Mouse (Mus musculus) 416B (cell line): ENCODE results near the gene Tshz2.
"Not testable (repeated sequence)": the region's sequence is repeated elsewhere in the genome, so short reads cannot be mapped to it uniquely, and the experiment has no call there.

Experiments
- DNase-seq: peaks from one replicate; pipeline ENCODE4 v3.0.0; 2011; ENCODE audit warnings: low read depth

Gene Tshz2

DNA sequence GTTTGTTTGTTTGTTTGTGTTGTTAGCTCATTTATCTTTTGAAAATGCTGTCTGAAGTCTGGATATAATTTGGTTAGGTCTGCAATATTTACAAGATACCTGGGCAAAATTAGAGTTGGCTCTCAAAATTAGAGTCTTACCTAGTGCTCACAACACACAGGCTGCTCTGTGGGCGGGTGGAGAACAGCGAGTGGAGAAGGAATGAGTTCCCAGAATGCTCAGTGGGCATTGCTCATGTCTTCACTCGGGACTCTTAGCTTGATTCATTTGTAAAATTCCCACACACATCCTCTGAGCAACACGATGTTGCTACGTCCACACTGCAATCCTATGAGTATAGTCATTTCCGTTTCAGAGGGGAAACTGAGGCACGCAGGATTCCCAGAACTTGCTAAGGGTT, 180.1 kb downstream of the Tshz2 start:
- no peak for DNase-seq

- no peak for DNase-seq
Measured at GRCm38 (mm10) chr2:169814351-169814750, 181.5 kb downstream of the Tshz2 start.

DNA sequence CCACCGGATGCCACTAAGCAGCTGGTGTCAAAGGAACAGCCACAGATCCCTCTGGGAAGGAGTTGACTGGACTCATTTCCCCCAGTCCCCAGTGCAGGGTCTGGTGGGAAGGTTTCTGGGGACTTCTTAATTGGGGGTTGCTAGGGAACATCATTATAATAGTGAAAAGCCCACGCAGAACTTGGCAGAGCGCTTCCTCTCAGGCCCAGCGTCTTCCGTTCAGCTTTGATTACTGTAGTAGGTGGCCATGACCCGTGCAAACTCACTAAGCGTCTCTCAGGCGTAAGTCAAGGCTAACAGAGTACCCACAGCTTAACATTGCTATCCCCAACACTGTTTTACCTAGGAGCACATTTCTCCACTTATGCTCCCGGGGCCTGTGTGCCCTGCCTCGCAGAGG, 181.9 kb downstream of the Tshz2 start:
- no peak for DNase-seq

DNA sequence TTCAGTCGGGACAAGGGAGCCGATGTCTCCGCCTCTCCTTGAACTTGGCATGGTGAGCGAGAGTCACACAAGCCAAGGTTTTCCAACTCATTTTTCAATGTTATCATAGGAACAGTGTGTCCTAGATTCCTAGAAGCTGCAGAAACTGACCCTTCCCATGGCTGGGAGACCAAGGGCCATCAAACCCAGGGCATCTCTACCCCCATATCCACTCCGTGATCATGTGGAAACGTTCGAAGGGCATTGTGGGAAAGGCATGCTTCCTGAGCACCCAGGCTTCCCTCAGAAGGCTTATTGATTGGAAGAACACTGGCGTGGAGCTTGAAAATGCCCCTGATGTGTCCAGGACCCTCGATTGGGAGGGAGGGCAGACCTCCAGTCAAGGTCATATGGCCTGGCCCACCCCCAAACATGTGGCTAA, 188.2 kb downstream of the Tshz2 start:
- DNase-seq = no peak

DNA sequence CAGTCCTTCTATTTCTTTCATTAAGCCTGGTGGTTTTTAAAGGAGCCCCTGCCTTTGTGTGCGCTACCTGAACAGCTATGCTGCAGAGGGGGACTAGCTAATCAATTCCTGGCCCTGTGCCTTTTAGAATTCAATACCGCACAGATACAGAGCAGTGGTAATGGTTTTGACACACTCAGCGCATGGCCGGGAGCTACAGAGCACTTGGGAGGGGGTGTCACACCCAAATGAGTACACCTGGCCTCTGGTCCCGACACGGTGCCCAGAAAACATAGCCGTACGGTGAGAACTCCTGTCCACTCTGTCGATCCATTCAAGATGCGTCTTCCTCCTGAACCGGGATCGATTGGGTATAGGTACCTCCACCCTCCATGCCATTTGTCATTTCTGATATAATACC, 193.1 kb downstream of the Tshz2 start:
- no peak for DNase-seq

GRCm38 (mm10) chr2:169826316-169826715, 193.5 kb downstream of the Tshz2 start:
- DNase-seq = no peak

DNA sequence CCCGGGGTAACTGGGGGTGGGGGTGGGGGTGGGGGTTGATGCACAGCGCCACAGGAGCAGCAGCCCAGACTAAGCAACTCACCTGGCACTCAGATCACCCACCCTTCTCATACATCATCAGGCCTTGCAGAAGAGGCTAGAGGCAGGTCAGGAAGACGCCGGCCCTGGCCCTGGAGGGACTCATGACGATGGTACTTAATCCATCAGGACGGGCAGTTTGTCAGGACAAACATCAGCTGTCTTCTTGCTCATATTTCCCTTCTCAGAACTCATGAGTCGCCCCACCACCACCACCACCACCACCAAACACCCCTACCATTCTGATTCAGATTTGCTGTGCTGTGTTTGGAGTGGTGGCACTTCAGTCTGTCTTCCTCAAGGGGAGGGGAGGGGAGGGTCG, 194.0 kb downstream of the Tshz2 start:
- DNase-seq = no peak

- no peak for DNase-seq
Measured at GRCm38 (mm10) chr2:169832184-169832583, 199.4 kb downstream of the Tshz2 start.

GRCm38 (mm10) chr2:169833638-169834037, 200.8 kb downstream of the Tshz2 start:
- no peak for DNase-seq

DNA sequence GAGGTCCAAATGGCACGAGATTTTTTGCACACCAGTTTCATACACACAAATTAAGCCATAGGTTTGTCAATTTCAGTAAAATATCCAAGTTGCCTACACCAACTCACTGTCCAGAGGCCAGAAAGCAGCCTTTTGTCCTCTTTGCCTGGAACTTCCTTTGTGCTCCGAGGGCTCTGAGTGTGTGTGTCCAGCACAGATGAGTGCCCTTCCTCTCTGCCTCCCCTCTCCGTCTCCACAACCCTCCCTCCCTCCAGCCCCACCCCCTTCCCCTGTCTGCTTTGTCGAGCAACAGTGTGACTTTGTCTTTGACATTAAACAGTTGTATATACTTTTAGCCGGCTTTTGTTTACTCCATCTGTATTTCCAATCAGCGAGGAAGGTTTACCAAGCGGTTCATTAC, 201.8 kb downstream of the Tshz2 start:
- DNase-seq = no peak

DNA sequence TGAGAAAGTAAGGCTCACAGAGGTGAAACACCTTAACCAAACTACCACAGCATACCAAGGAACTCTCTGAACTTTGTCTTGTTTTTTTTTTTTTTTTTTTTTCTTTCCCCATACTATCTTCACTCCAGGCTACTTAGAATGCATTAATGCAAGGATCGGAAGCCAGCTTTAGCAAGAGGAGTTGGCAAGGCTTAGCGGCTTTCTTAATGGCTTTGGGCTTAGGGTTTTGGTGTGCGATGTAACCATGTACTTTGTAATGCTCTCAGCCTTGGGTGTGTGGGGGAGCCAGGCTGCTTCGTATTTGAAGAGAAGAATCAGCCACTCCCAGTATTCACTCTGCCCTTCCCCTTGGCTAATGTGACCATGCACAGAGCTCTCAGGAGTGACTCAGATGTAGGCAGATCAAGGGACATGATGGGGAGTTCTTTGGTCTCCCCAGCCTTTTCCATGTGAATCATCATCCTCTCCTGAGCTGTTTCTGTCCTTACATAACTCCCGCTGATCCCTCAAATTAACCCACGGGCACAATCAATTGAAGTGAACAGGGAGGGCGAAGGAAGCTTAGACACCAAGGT, 204.3 kb downstream of the Tshz2 start:
- no peak for DNase-seq

DNA sequence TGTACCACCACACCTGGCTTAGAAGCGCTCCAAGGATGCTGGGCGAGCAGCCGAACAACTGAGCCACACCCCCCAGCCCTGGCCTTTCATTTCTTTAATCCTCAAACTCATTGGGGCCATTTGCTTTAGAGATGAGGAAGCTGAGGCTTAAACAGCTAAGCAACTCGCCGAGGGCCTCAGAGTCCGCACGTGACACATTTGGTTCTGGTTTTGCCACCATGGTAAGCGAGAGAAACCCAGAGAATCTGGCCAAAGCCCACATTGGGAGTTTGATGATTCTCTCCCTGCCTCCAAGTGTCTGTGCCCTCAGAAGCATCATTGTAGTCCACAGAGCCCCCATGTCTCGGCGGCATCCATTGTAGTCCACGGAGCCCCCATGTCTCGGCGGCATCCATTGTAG, 205.7 kb downstream of the Tshz2 start:
- DNase-seq = no peak

- no peak for DNase-seq
Measured at GRCm38 (mm10) chr2:169841442-169841841, 208.6 kb downstream of the Tshz2 start.

DNA sequence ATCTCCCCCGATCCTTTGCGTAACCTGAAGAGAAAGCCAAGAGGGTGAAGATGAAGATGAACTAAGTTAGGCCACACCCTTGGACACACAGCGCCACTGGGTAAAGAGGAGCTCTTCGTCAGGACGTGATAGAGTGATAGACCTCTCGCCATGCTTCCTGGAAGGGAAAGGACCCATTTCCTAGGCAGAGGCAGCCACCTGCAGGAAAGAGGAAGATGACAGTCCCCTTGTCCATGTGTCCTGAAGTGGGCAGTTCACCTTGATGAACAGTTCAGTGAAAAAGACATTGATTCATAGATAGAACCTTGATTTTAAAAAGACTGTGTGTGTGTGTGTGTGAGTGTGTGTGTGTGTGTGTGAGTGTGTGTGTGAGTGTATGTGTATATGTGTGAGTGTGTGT, 209.7 kb downstream of the Tshz2 start:
- DNase-seq = no peak

GRCm38 (mm10) chr2:169843553-169843952, 210.7 kb downstream of the Tshz2 start:
- no peak for DNase-seq

- DNase-seq = no peak
Measured at GRCm38 (mm10) chr2:169849077-169849476, 216.3 kb downstream of the Tshz2 start.

DNA sequence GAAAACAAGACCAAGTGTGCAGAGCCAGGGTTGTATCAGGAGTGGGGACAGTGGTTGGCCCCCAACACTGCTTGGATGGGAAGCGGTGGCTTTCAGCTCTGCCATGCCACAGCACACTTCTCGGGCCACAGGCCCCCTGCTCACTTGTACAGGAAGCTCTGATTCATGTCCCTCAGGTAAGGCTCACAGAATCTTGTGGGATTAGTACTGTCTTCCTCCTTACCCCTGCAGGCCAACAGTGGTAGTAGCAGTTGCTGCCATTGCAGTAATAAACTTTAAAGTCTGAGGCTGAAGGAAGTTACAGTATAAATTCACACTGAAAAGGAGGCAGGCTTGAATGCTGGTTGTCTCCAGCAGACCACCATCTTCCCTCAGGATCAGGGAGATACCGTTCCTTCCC, 216.7 kb downstream of the Tshz2 start:
- DNase-seq = no peak

GRCm38 (mm10) chr2:169851606-169852005, 218.8 kb downstream of the Tshz2 start:
- no peak for DNase-seq

GRCm38 (mm10) chr2:169854491-169854890, 221.7 kb downstream of the Tshz2 start:
- DNase-seq = no peak

DNA sequence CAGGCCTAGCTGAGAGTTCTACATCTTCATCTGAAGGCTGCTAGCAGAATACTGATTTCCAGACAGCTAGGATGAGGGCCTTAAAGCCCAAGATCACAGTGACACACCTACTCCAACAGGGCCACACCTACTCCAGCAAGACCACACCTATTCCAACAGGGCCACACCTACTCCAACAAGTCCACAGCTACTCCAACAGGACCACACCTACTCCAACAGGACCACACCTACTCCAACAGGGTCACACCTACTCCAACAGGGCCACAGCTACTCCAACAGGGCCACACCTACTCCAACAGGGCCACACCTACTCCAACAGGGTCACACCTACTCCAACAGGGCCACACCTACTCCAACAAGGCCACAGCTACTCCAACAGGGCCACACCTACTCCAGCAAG, 224.2 kb downstream of the Tshz2 start:
- DNase-seq = not testable (repeated sequence)

GRCm38 (mm10) chr2:169859078-169859855, 226.5 kb downstream of the Tshz2 start:
- no peak for DNase-seq

GRCm38 (mm10) chr2:169860895-169861294, 228.1 kb downstream of the Tshz2 start:
- no peak for DNase-seq

- no peak for DNase-seq
Measured at GRCm38 (mm10) chr2:169862701-169863100, 229.9 kb downstream of the Tshz2 start.

- no peak for DNase-seq
Measured at GRCm38 (mm10) chr2:169869468-169869867, 236.7 kb downstream of the Tshz2 start.
